Mouse (Mus musculus): ENCODE results near the gene Vrk2. TPM values are rescaled to one million over a fixed set of nuclear protein-coding genes. Genes with fewer than 3 reads are reported as not detected.

Gene Vrk2
- polyA plus RNA-seq, 1 experiment, result 10.5 TPM

DNA sequence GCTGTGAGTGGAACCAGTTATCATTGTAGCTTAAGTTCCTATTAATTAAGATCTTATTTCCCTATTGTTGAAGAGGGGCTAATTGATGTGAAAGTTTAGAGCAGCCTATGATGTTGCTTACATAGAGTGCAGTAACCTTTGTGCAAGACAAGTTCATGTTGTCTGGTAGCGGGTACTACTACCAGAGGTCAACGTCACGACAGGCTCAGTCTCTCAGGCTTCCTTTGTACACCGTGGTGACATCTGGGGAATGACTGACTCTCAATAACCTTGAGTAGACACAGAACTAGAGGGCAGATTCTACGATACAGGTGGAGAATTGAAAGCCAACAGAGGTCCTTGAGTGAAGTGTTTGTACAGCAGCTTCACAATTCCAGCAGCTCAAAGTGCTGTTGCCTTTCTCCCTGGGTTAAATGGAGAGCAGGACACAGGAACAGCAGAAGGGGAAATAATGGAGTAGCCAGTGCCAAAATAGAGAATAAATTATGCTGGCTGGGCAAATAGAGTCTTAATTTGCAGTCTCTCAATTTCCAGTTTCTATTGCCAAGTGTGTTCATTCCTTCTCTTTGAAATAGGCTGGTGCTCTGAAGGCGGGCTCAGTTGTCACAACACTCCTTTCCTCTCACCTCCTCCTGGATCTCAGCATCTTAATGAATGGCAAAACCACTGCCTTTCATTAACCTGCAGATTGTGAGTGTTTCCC is 116.6 kb downstream of the Vrk2 start:
- no peaks in the 10 kb centered on the region for H3K79me2 ChIP-seq (ENCODE audit: control insufficient read depth, insufficient read depth)
- H3ac ChIP-seq (ENCODE audit: control insufficient read depth, insufficient read length, low read depth), result no peak overlapping the region
- TF ChIP-seq CTCF (IDR thresholded peaks at IDR 0.05; ENCODE audit: control insufficient read depth, insufficient read depth, insufficient read length), result no peak
- no peak for TF ChIP-seq MAX (IDR thresholded peaks at IDR 0.05)
- TF ChIP-seq MYOD1 (IDR thresholded peaks at IDR 0.05; ENCODE audit: control insufficient read depth, insufficient read length, low read depth), result no peak
- no peak for TF ChIP-seq FOSL1 (IDR thresholded peaks at IDR 0.05; ENCODE audit: insufficient read depth, low read length, poor library complexity, severe bottlenecking)
- no peak for TF ChIP-seq MYOG (IDR thresholded peaks at IDR 0.05; ENCODE audit: control insufficient read depth, extremely low read depth, insufficient read length)
- no peak for TF ChIP-seq CEBPB (IDR thresholded peaks at IDR 0.05; ENCODE audit: low read depth)
- H3K4me3 ChIP-seq (ENCODE audit: insufficient read depth, poor library complexity, severe bottlenecking), result no peak overlapping the region
- H3K36me3 ChIP-seq (ENCODE audit: control insufficient read depth, insufficient read depth), result peaks cover 8% of the 10 kb centered on the region
- H3K27me3 ChIP-seq (ENCODE audit: control insufficient read depth, insufficient read depth, insufficient read length), result no peaks in the 10 kb centered on the region
- H3K79me3 ChIP-seq (ENCODE audit: low read depth), result no peaks in the 10 kb centered on the region

DNA sequence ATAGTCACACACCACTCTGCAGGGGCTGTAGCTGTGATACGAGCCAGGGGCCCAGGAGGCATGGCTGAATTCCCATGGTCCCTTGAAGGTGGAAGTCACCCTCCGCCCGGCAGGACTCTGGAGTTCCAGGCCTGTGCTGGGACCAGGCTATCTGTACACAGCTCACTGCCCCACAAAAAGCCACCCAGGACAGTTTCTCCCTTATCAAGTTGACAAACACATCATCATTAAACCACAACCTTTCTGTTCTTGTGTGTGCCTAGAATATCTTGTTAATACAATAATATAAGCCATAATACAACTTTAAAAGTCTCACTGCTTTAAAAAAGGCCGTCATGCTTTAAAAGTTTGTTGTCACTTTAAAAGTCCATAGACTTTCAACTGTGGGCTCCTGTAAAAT is 139.7 kb downstream of the Vrk2 start:
- H3K79me2 ChIP-seq (ENCODE audit: control insufficient read depth, insufficient read depth), result no peaks in the 10 kb centered on the region
- no peak overlapping the region for H3ac ChIP-seq (ENCODE audit: control insufficient read depth, insufficient read length, low read depth)
- no peak overlapping the region for H3K4me3 ChIP-seq (ENCODE audit: insufficient read depth, poor library complexity, severe bottlenecking)
- no peak for TF ChIP-seq MYOD1 (IDR thresholded peaks at IDR 0.05; ENCODE audit: control insufficient read depth, insufficient read length, low read depth)
- TF ChIP-seq MAX (IDR thresholded peaks at IDR 0.05), result no peak
- TF ChIP-seq USF1 (IDR thresholded peaks at IDR 0.05; ENCODE audit: low read depth), result no peak
- TF ChIP-seq CEBPB (IDR thresholded peaks at IDR 0.05; ENCODE audit: low read depth), result no peak
- no peak for TF ChIP-seq MYOG (IDR thresholded peaks at IDR 0.05; ENCODE audit: control insufficient read depth, extremely low read depth, insufficient read length)
- TF ChIP-seq CTCF (IDR thresholded peaks at IDR 0.05; ENCODE audit: control insufficient read depth, insufficient read depth, insufficient read length), result no peak
- no peak for TF ChIP-seq FOSL1 (IDR thresholded peaks at IDR 0.05; ENCODE audit: insufficient read depth, low read length, poor library complexity, severe bottlenecking)
- no peaks in the 10 kb centered on the region for H3K27me3 ChIP-seq (ENCODE audit: control insufficient read depth, insufficient read depth, insufficient read length)
- H3K79me3 ChIP-seq (ENCODE audit: low read depth), result no peaks in the 10 kb centered on the region
- no peaks in the 10 kb centered on the region for H3K36me3 ChIP-seq (ENCODE audit: control insufficient read depth, insufficient read depth)

GRCm38 (mm10) chr11:26452693-26453092 is 141.1 kb downstream of the Vrk2 start:
- Histone ChIP-seq H3K79me3 (ENCODE audit: low read depth) (no peaks in the 10 kb centered on the region), H3K27me3 (ENCODE audit: control insufficient read depth, insufficient read depth, insufficient read length) (no peaks in the 10 kb centered on the region), H3ac (ENCODE audit: control insufficient read depth, insufficient read length, low read depth) (no peak overlapping the region), H3K36me3 (ENCODE audit: control insufficient read depth, insufficient read depth) (no peaks in the 10 kb centered on the region), H3K4me3 (ENCODE audit: insufficient read depth, poor library complexity, severe bottlenecking) (no peak overlapping the region), H3K79me2 (ENCODE audit: control insufficient read depth, insufficient read depth) (no peaks in the 10 kb centered on the region)
- TF ChIP-seq CTCF (IDR thresholded peaks at IDR 0.05; ENCODE audit: control insufficient read depth, insufficient read depth, insufficient read length) (no peak), CEBPB (IDR thresholded peaks at IDR 0.05; ENCODE audit: low read depth) (no peak), MYOD1 (IDR thresholded peaks at IDR 0.05; ENCODE audit: control insufficient read depth, insufficient read length, low read depth) (no peak), USF1 (IDR thresholded peaks at IDR 0.05; ENCODE audit: low read depth) (no peak), MAX (IDR thresholded peaks at IDR 0.05) (no peak), FOSL1 (IDR thresholded peaks at IDR 0.05; ENCODE audit: insufficient read depth, low read length, poor library complexity, severe bottlenecking) (no peak), MYOG (IDR thresholded peaks at IDR 0.05; ENCODE audit: control insufficient read depth, extremely low read depth, insufficient read length) (no peak)

DNA sequence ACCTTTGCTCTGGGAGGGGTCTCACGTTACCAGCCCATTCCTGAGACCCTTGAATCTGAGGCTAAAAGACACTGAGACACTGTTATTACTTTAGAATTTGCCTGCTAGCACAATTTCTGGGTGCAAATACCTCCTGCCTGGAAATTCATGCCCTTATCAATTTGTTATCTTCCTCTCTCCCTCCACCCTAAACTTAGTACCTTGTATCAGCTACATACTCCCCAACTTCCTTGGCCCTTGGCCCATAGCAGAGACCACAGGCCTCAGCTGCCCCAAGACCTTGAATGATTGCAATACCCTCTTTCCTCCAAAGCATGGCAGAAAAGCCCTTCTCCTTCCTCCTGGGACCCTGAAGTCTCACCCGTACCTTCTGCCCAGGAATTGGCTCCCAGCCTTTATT is 142.6 kb downstream of the Vrk2 start:
- Histone ChIP-seq H3K4me3 (ENCODE audit: insufficient read depth, poor library complexity, severe bottlenecking) (no peak overlapping the region), H3ac (ENCODE audit: control insufficient read depth, insufficient read length, low read depth) (no peak overlapping the region), H3K79me2 (ENCODE audit: control insufficient read depth, insufficient read depth) (no peaks in the 10 kb centered on the region), H3K36me3 (ENCODE audit: control insufficient read depth, insufficient read depth) (no peaks in the 10 kb centered on the region), H3K79me3 (ENCODE audit: low read depth) (no peaks in the 10 kb centered on the region), H3K27me3 (ENCODE audit: control insufficient read depth, insufficient read depth, insufficient read length) (no peaks in the 10 kb centered on the region)
- no peak for TF ChIP-seq CTCF (IDR thresholded peaks at IDR 0.05; ENCODE audit: control insufficient read depth, insufficient read depth, insufficient read length)

DNA sequence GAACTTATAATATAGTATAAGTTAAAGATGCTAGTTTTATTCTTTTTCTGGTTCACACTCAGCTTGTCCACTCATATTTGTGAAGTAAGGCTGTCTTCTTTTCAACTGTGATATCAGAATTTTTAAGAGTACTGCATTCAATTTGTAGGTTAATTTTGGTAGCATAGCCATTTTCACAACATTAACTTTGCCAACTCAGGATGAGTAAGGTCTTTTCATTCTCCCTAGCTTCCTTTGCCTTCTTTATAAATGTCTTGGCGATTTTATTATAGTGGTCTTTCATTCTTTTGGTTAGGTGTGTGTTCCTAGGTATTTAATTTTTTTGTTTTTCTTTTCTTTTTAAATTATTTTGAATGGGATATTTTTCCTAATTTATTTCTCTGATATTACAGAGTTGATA is 143.2 kb downstream of the Vrk2 start:
- Histone ChIP-seq H3K27me3 (ENCODE audit: control insufficient read depth, insufficient read depth, insufficient read length) (no peaks in the 10 kb centered on the region), H3ac (ENCODE audit: control insufficient read depth, insufficient read length, low read depth) (no peak overlapping the region), H3K79me3 (ENCODE audit: low read depth) (no peaks in the 10 kb centered on the region), H3K4me3 (ENCODE audit: insufficient read depth, poor library complexity, severe bottlenecking) (no peak overlapping the region), H3K36me3 (ENCODE audit: control insufficient read depth, insufficient read depth) (no peaks in the 10 kb centered on the region), H3K79me2 (ENCODE audit: control insufficient read depth, insufficient read depth) (no peaks in the 10 kb centered on the region)
- TF ChIP-seq CTCF (IDR thresholded peaks at IDR 0.05; ENCODE audit: control insufficient read depth, insufficient read depth, insufficient read length) (no peak), MYOG (IDR thresholded peaks at IDR 0.05; ENCODE audit: control insufficient read depth, extremely low read depth, insufficient read length) (no peak), FOSL1 (IDR thresholded peaks at IDR 0.05; ENCODE audit: insufficient read depth, low read length, poor library complexity, severe bottlenecking) (no peak), MAX (IDR thresholded peaks at IDR 0.05) (no peak), MYOD1 (IDR thresholded peaks at IDR 0.05; ENCODE audit: control insufficient read depth, insufficient read length, low read depth) (no peak), CEBPB (IDR thresholded peaks at IDR 0.05; ENCODE audit: low read depth) (no peak), USF1 (IDR thresholded peaks at IDR 0.05; ENCODE audit: low read depth) (no peak)

GRCm38 (mm10) chr11:26449789-26450188 is 144.0 kb downstream of the Vrk2 start:
- Histone ChIP-seq H3K36me3 (ENCODE audit: control insufficient read depth, insufficient read depth) (no peaks in the 10 kb centered on the region), H3K79me2 (ENCODE audit: control insufficient read depth, insufficient read depth) (no peaks in the 10 kb centered on the region), H3K4me3 (ENCODE audit: insufficient read depth, poor library complexity, severe bottlenecking) (no peak overlapping the region), H3K27me3 (ENCODE audit: control insufficient read depth, insufficient read depth, insufficient read length) (no peaks in the 10 kb centered on the region), H3K79me3 (ENCODE audit: low read depth) (no peaks in the 10 kb centered on the region), H3ac (ENCODE audit: control insufficient read depth, insufficient read length, low read depth) (no peak overlapping the region)
- TF ChIP-seq MYOD1 (IDR thresholded peaks at IDR 0.05; ENCODE audit: control insufficient read depth, insufficient read length, low read depth), result no peak
- TF ChIP-seq CTCF (IDR thresholded peaks at IDR 0.05; ENCODE audit: control insufficient read depth, insufficient read depth, insufficient read length), result no peak
- no peak for TF ChIP-seq USF1 (IDR thresholded peaks at IDR 0.05; ENCODE audit: low read depth)

Data from C2C12 (cell line).